Mouse (Mus musculus): ENCODE measurements at regions not wholly inside any gene's neighbourhood (a gene's known extent, or its start where the extent isn't known, plus 50 kb on each side); places are given as distances from the start of the nearest gene placed in this dataset.
"Not testable (repeated sequence)": the region's sequence is repeated elsewhere in the genome, so short reads cannot be mapped to it uniquely, and the experiment has no call there.

DNA sequence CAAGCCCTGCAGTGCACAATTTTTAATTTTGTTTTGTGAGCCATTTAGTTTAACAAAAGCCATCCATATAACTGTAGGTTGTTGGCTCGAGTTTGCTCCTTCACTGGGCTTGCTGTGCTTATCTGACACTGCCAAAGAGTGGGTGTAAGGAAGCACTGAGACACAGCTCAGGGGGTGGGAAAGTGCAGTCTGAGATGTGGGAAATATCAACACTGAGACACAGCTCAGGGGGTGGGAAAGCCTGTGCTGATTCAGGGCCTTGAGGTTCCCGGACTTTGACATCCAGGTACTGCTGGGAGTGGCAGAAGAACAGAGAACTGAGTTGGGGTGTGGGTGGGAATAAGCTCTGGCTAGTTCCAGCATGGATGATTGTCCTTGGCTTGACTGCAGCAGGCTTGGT is 324.4 kb upstream of the Slc39a10 start:
- no peaks in the 10 kb centered on the region for H3K9me3 ChIP-seq (replicated peaks; ENCODE audit: control insufficient read depth, insufficient read depth, low read length, poor library complexity, severe bottlenecking)
- H3K4me1 ChIP-seq (ENCODE audit: control insufficient read depth, insufficient read depth, low read length) = no peaks in the 10 kb centered on the region
- no peak overlapping the region for H3K4me3 ChIP-seq (ENCODE audit: low read depth, low read length)
- no peak for TF ChIP-seq CTCF (IDR thresholded peaks at IDR 0.05; ENCODE audit: low read depth, low read length)
- TF ChIP-seq EP300 (IDR thresholded peaks at IDR 0.05; ENCODE audit: insufficient read depth, low read depth, low read length) = no peak
- no peak for TF ChIP-seq POLR2A (IDR thresholded peaks at IDR 0.05; ENCODE audit: insufficient read depth, low read length)
- no peak overlapping the region for H3K9ac ChIP-seq (ENCODE audit: low read depth, poor library complexity, severe bottlenecking)
- H3K27ac ChIP-seq (ENCODE audit: insufficient read depth, low read length) = no peak overlapping the region
- H3K36me3 ChIP-seq (ENCODE audit: control insufficient read depth, insufficient read depth, low read length, poor library complexity, severe bottlenecking) = no peaks in the 10 kb centered on the region
- no peaks in the 10 kb centered on the region for H3K27me3 ChIP-seq (ENCODE audit: control insufficient read depth, insufficient read depth, low read length, poor library complexity, severe bottlenecking)

- TF ChIP-seq CTCF (IDR thresholded peaks at IDR 0.05; ENCODE audit: low read depth, low read length) (no peak), EP300 (IDR thresholded peaks at IDR 0.05; ENCODE audit: insufficient read depth, low read depth, low read length) (no peak), POLR2A (IDR thresholded peaks at IDR 0.05; ENCODE audit: insufficient read depth, low read length) (no peak)
- H3K27ac ChIP-seq (ENCODE audit: insufficient read depth, low read length) = no peak overlapping the region
- no peak overlapping the region for H3K4me3 ChIP-seq (ENCODE audit: low read depth, low read length)
- H3K4me1 ChIP-seq (ENCODE audit: control insufficient read depth, insufficient read depth, low read length) = no peaks in the 10 kb centered on the region
- no peaks in the 10 kb centered on the region for H3K27me3 ChIP-seq (ENCODE audit: control insufficient read depth, insufficient read depth, low read length, poor library complexity, severe bottlenecking)
- no peak overlapping the region for H3K9ac ChIP-seq (ENCODE audit: low read depth, poor library complexity, severe bottlenecking)
- no peaks in the 10 kb centered on the region for H3K36me3 ChIP-seq (ENCODE audit: control insufficient read depth, insufficient read depth, low read length, poor library complexity, severe bottlenecking)
- H3K9me3 ChIP-seq (replicated peaks; ENCODE audit: control insufficient read depth, insufficient read depth, low read length, poor library complexity, severe bottlenecking) = no peaks in the 10 kb centered on the region
These were observed 323.9 kb upstream of the Slc39a10 start for GRCm38 (mm10) chr1:47216419-47217002.

GRCm38 (mm10) chr1:47213476-47213875 is 320.8 kb upstream of the Slc39a10 start:
- no peak for TF ChIP-seq POLR2A (IDR thresholded peaks at IDR 0.05; ENCODE audit: insufficient read depth, low read length)
- no peak for TF ChIP-seq EP300 (IDR thresholded peaks at IDR 0.05; ENCODE audit: insufficient read depth, low read depth, low read length)
- no peak for TF ChIP-seq CTCF (IDR thresholded peaks at IDR 0.05; ENCODE audit: low read depth, low read length)
- Histone ChIP-seq H3K9ac (ENCODE audit: low read depth, poor library complexity, severe bottlenecking) (no peak overlapping the region), H3K27ac (ENCODE audit: insufficient read depth, low read length) (no peak overlapping the region), H3K4me1 (ENCODE audit: control insufficient read depth, insufficient read depth, low read length) (no peaks in the 10 kb centered on the region), H3K27me3 (ENCODE audit: control insufficient read depth, insufficient read depth, low read length, poor library complexity, severe bottlenecking) (no peaks in the 10 kb centered on the region), H3K36me3 (ENCODE audit: control insufficient read depth, insufficient read depth, low read length, poor library complexity, severe bottlenecking) (no peaks in the 10 kb centered on the region), H3K9me3 (replicated peaks; ENCODE audit: control insufficient read depth, insufficient read depth, low read length, poor library complexity, severe bottlenecking) (no peaks in the 10 kb centered on the region), H3K4me3 (ENCODE audit: low read depth, low read length) (no peak overlapping the region)

- H3K9ac ChIP-seq (ENCODE audit: low read depth, poor library complexity, severe bottlenecking) = no peak overlapping the region
- H3K36me3 ChIP-seq (ENCODE audit: control insufficient read depth, insufficient read depth, low read length, poor library complexity, severe bottlenecking) = no peaks in the 10 kb centered on the region
- H3K4me3 ChIP-seq (ENCODE audit: low read depth, low read length) = no peak overlapping the region
- H3K27me3 ChIP-seq (ENCODE audit: control insufficient read depth, insufficient read depth, low read length, poor library complexity, severe bottlenecking) = no peaks in the 10 kb centered on the region
- TF ChIP-seq CTCF (IDR thresholded peaks at IDR 0.05; ENCODE audit: low read depth, low read length) (no peak), POLR2A (IDR thresholded peaks at IDR 0.05; ENCODE audit: insufficient read depth, low read length) (no peak), EP300 (IDR thresholded peaks at IDR 0.05; ENCODE audit: insufficient read depth, low read depth, low read length) (no peak)
- H3K9me3 ChIP-seq (replicated peaks; ENCODE audit: control insufficient read depth, insufficient read depth, low read length, poor library complexity, severe bottlenecking) = peaks cover 5% of the 10 kb centered on the region; the same call in 1 of the 2 replicates
- no peaks in the 10 kb centered on the region for H3K4me1 ChIP-seq (ENCODE audit: control insufficient read depth, insufficient read depth, low read length)
- no peak overlapping the region for H3K27ac ChIP-seq (ENCODE audit: insufficient read depth, low read length)
These were observed 300.3 kb upstream of the Slc39a10 start for GRCm38 (mm10) chr1:47193001-47193400.

DNA sequence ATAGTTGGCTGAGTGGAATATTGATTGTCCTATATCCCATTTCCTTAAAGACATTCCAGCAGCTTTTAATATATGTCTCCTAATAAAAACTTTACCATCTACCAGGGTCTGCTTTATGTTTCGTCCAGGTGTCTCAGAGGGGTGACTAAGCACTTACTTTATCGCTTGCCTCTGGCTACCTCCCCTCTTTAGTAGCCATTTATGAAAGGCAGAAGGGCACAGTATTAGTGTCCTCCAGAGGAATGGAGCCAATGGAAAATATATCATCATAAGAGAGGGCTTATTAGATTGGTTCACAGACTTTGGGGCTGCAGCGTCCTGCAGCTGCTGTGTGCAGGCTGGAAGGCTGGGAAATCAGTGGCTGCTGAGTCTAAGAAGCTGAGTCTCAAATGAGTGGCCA is 271.8 kb upstream of the Slc39a10 start:
- no peaks in the 10 kb centered on the region for H3K36me3 ChIP-seq (ENCODE audit: control insufficient read depth, insufficient read depth, low read length, poor library complexity, severe bottlenecking)
- no peak overlapping the region for H3K27ac ChIP-seq (ENCODE audit: insufficient read depth, low read length)
- no peaks in the 10 kb centered on the region for H3K4me1 ChIP-seq (ENCODE audit: control insufficient read depth, insufficient read depth, low read length)
- H3K9ac ChIP-seq (ENCODE audit: low read depth, poor library complexity, severe bottlenecking) = no peak overlapping the region
- H3K27me3 ChIP-seq (ENCODE audit: control insufficient read depth, insufficient read depth, low read length, poor library complexity, severe bottlenecking) = no peaks in the 10 kb centered on the region
- no peaks in the 10 kb centered on the region for H3K9me3 ChIP-seq (replicated peaks; ENCODE audit: control insufficient read depth, insufficient read depth, low read length, poor library complexity, severe bottlenecking)
- H3K4me3 ChIP-seq (ENCODE audit: low read depth, low read length) = no peak overlapping the region
- TF ChIP-seq EP300 (IDR thresholded peaks at IDR 0.05; ENCODE audit: insufficient read depth, low read depth, low read length) = no peak
- no peak for TF ChIP-seq CTCF (IDR thresholded peaks at IDR 0.05; ENCODE audit: low read depth, low read length)
- no peak for TF ChIP-seq POLR2A (IDR thresholded peaks at IDR 0.05; ENCODE audit: insufficient read depth, low read length)

DNA sequence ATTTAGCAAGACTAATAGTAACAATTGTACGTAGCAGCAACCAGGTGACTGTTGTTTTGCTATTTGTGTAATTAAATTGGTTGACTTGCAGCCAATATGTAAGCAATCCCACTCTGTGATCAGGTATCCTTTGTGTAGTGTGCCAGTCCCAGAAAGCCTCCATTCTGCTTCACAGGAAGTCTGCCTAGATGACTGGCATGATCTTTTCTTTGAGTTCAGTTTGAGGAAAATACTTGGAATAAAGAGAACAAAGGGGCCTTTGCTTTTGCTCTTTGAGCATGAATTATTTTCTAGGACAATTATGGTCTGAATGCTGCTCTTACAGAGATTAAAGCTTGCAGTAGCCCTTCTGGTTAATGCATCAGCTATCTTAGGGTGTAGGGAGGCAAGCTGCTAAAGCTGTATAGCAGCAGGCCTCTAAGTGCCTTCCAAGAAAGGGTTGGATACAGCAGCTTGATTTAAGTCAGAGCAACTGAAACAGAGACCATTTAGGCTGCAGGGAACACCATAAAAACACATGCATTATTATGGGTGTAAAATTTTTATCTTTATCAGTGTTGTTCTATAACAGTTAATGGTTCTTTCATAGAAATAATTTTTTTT is 271.3 kb upstream of the Slc39a10 start:
- Histone ChIP-seq H3K27me3 (ENCODE audit: control insufficient read depth, insufficient read depth, low read length, poor library complexity, severe bottlenecking) (no peaks in the 10 kb centered on the region), H3K4me1 (ENCODE audit: control insufficient read depth, insufficient read depth, low read length) (no peaks in the 10 kb centered on the region), H3K9me3 (replicated peaks; ENCODE audit: control insufficient read depth, insufficient read depth, low read length, poor library complexity, severe bottlenecking) (no peaks in the 10 kb centered on the region), H3K9ac (ENCODE audit: low read depth, poor library complexity, severe bottlenecking) (no peak overlapping the region), H3K27ac (ENCODE audit: insufficient read depth, low read length) (no peak overlapping the region), H3K4me3 (ENCODE audit: low read depth, low read length) (no peak overlapping the region), H3K36me3 (ENCODE audit: control insufficient read depth, insufficient read depth, low read length, poor library complexity, severe bottlenecking) (no peaks in the 10 kb centered on the region)
- TF ChIP-seq EP300 (IDR thresholded peaks at IDR 0.05; ENCODE audit: insufficient read depth, low read depth, low read length) (no peak), POLR2A (IDR thresholded peaks at IDR 0.05; ENCODE audit: insufficient read depth, low read length) (no peak), CTCF (IDR thresholded peaks at IDR 0.05; ENCODE audit: low read depth, low read length) (no peak)

DNA sequence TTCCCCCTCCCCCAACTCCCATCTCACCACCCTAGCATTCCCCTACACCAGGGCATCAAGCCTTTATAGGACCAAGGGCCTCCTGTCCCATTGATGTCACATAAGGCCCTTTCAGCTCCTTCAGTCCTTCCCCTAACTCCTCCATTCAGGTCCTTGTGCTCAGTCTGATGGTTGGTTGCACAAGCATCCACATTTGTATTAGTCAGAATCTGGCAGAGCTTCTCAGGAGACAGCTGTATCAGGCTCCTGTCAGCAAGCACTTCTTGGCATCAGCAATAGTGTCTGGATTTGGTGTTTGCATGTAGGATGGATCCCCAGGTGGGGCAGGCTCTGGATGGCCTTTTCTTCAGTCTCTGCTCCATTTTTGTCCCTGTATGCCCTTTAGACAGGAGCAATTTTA is 237.4 kb upstream of the Slc39a10 start:
- H3K36me3 ChIP-seq (ENCODE audit: control insufficient read depth, insufficient read depth, low read length, poor library complexity, severe bottlenecking); H3K4me1 ChIP-seq (ENCODE audit: control insufficient read depth, insufficient read depth, low read length); H3K27ac ChIP-seq (ENCODE audit: insufficient read depth, low read length); H3K27me3 ChIP-seq (ENCODE audit: control insufficient read depth, insufficient read depth, low read length, poor library complexity, severe bottlenecking); H3K9ac ChIP-seq (ENCODE audit: low read depth, poor library complexity, severe bottlenecking); H3K9me3 ChIP-seq (replicated peaks; ENCODE audit: control insufficient read depth, insufficient read depth, low read length, poor library complexity, severe bottlenecking); H3K4me3 ChIP-seq (ENCODE audit: low read depth, low read length): not testable (repeated sequence)

Data from ES-Bruce4 (cell line).